16 mouse cellular contexts compared by ENCODE assay signal in the genomic region with DNA sequence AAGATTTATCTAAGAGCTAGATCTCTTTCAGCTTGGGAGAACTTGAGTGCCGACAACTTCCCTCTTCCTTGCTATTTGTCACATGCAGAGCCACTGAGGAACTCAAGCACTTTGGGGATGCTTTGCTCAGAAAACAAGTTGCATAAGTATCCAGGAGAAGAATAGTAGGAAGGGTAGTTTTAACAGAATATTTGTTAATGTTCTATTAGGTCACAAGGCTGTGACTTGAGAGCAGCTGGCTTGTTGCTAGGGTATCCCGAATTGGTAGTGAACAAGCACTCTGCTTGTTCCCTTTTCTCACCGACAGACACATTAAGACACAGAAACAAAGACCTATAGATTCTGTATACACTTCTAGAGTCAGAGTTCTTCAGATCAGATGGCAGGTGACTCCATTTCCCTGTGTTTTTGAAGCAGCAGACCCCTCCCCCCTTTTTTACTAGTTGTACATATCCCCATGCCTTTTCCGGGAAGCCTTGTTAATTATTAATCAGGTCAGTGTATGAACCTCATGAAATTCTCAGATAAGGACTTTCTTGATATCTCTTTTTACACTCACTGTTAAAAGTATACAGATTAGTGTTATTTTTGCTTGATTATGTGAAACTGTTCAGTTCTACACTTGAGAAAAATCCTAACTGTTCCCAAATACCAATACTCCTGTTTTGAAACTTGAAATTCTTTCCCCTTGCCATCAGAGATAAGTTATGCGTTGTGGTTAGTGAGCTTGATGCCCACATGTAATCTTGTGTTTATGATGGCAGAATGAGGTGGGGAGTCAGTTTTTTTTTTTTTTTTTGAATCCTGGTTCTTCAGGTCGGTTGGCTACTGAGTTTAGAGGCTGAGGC. TPM values are rescaled to one million over a fixed set of nuclear protein-coding genes. Genes with fewer than 3 reads are reported as not detected.
DNase-seq lines count a peak whose midpoint lies in the region; ATAC-seq and TF ChIP-seq lines count a peak whose summit lies in the region.
"Had no signal": no experiment of that assay in that cellular context is flagged by ENCODE, and none has a peak within 500 bp of the region (broad histone marks: within the 10 kb centered on the region; RNA-seq: fewer than 3 reads in every experiment).

No protein-coding gene starts in this region.

- WGBS in neural tube, embryonic 14.5 days: 57% methylated on average over 6 of the region's 6 CpGs
- WGBS in neural tube, embryonic 15.5 days: 58% methylated on average over 6 of the region's 6 CpGs
- 52% methylated on average over 6 of the region's 6 CpGs for WGBS in kidney, postnatal 0 days
- WGBS in heart, embryonic 11.5 days (ENCODE audit: insufficient replicate concordance): 61% methylated on average over 6 of the region's 6 CpGs

- no peaks in the 10 kb centered on the region for H3K27me3 ChIP-seq in neural tube, embryonic 14.5 days (ENCODE audit: control insufficient read depth, insufficient read depth, low read length)
- no peaks in the 10 kb centered on the region for H3K27me3 ChIP-seq in neural tube, embryonic 15.5 days (replicated peaks)
- no peaks in the 10 kb centered on the region for H3K27me3 ChIP-seq in kidney, postnatal 0 days (ENCODE audit: insufficient read depth, low read length)
- H3K27me3 ChIP-seq in heart, embryonic 11.5 days (ENCODE audit: control insufficient read depth, insufficient read depth, low read length): no peaks in the 10 kb centered on the region
- H3K27me3 ChIP-seq: embryonic facial prominence, embryonic 15.5 days; heart, embryonic 15.5 days; hindbrain, embryonic 12.5 days had no signal

- no peak overlapping the region for H3K4me3 ChIP-seq in neural tube, embryonic 14.5 days (ENCODE audit: low read depth, low read length)
- H3K4me3 ChIP-seq in neural tube, embryonic 15.5 days (replicated peaks): no peak overlapping the region
- no peak overlapping the region for H3K4me3 ChIP-seq in kidney, postnatal 0 days (replicated peaks; ENCODE audit: low read depth, low read length)
- H3K4me3 ChIP-seq in heart, embryonic 11.5 days (ENCODE audit: low read depth, low read length): no peak overlapping the region
- H3K4me3 ChIP-seq: embryonic facial prominence, embryonic 15.5 days; heart, embryonic 15.5 days; hindbrain, embryonic 12.5 days; myocyte had no signal

- TF ChIP-seq CTCF in kidney, postnatal 0 days (IDR thresholded peaks at IDR 0.05; ENCODE audit: low read depth): no peak

- no peaks in the 10 kb centered on the region for H3K9me3 ChIP-seq in neural tube, embryonic 14.5 days (ENCODE audit: control insufficient read depth, low read length)
- no peaks in the 10 kb centered on the region for H3K9me3 ChIP-seq in neural tube, embryonic 15.5 days (replicated peaks)
- no peaks in the 10 kb centered on the region for H3K9me3 ChIP-seq in kidney, postnatal 0 days (replicated peaks; ENCODE audit: low read length)
- no peaks in the 10 kb centered on the region for H3K9me3 ChIP-seq in heart, embryonic 11.5 days (replicated peaks; ENCODE audit: control insufficient read depth, low read length)
- H3K9me3 ChIP-seq: embryonic facial prominence, embryonic 15.5 days; heart, embryonic 15.5 days; hindbrain, embryonic 12.5 days had no signal

- no peak overlapping the region for H3K4me2 ChIP-seq in neural tube, embryonic 14.5 days (ENCODE audit: low read depth, low read length)
- H3K4me2 ChIP-seq in neural tube, embryonic 15.5 days: no peak overlapping the region
- 0 out of 2 replicates have a peak overlapping the region, but pooled peaks have one; percentile 3 for H3K4me2 ChIP-seq in kidney, postnatal 0 days (ENCODE audit: low read length)
- H3K4me2 ChIP-seq in heart, embryonic 11.5 days: no peak overlapping the region
- H3K4me2 ChIP-seq: embryonic facial prominence, embryonic 15.5 days; heart, embryonic 15.5 days; hindbrain, embryonic 12.5 days; midbrain, embryonic 11.5 days had no signal

- H3K9ac ChIP-seq in neural tube, embryonic 14.5 days (replicated peaks; ENCODE audit: low read depth, low read length): no peak overlapping the region
- H3K9ac ChIP-seq in neural tube, embryonic 15.5 days (replicated peaks): no peak overlapping the region
- H3K9ac ChIP-seq in kidney, postnatal 0 days (ENCODE audit: low read depth, low read length): no peak overlapping the region
- no peak overlapping the region for H3K9ac ChIP-seq in heart, embryonic 11.5 days (ENCODE audit: low read depth, low read length)
- H3K9ac ChIP-seq: embryonic facial prominence, embryonic 15.5 days; heart, embryonic 15.5 days; hindbrain, embryonic 12.5 days had no signal

- peaks cover 3% of the 10 kb centered on the region; the same call in 1 of the 2 replicates for H3K4me1 ChIP-seq in neural tube, embryonic 14.5 days (ENCODE audit: control insufficient read depth, insufficient read depth, low read length)
- H3K4me1 ChIP-seq in neural tube, embryonic 15.5 days: no peaks in the 10 kb centered on the region
- no peaks in the 10 kb centered on the region for H3K4me1 ChIP-seq in kidney, postnatal 0 days (replicated peaks; ENCODE audit: insufficient read depth, low read length)
- no peaks in the 10 kb centered on the region for H3K4me1 ChIP-seq in heart, embryonic 11.5 days (ENCODE audit: control insufficient read depth, insufficient read depth, low read length)
- H3K4me1 ChIP-seq: embryonic facial prominence, embryonic 15.5 days; heart, embryonic 15.5 days; hindbrain, embryonic 12.5 days had no signal

- no peak overlapping the region for H3K27ac ChIP-seq in neural tube, embryonic 14.5 days (ENCODE audit: low read depth, low read length)
- no peak overlapping the region for H3K27ac ChIP-seq in neural tube, embryonic 15.5 days (replicated peaks)
- H3K27ac ChIP-seq in kidney, postnatal 0 days: peak overlapping the region; percentile 19; the same call in 1 of the 2 replicates
- H3K27ac ChIP-seq in heart, embryonic 11.5 days (ENCODE audit: low read depth, low read length): no peak overlapping the region
- H3K27ac ChIP-seq: embryonic facial prominence, embryonic 15.5 days; heart, embryonic 15.5 days; hindbrain, embryonic 12.5 days had no signal

- no peak for DNase-seq in kidney, postnatal 0 days (ENCODE audit: low spot score)
- DNase-seq in testis, postnatal 10 days (ENCODE audit: low spot score): no peak
- DNase-seq in gastrocnemius, adult 8-10 months (ENCODE audit: low spot score in 2 of 2): no peak
- DNase-seq: adrenal gland, adult 8-10 months; cerebellum, adult 8-10 months; thymus, adult 2 months had no signal

- ATAC-seq in neural tube, embryonic 14.5 days (ENCODE audit: low read depth): peak; percentile 6; the same call in 1 of the 2 replicates
- ATAC-seq in neural tube, embryonic 15.5 days (ENCODE audit: low FRiP score): no peak
- ATAC-seq in kidney, postnatal 0 days (replicated peaks; ENCODE audit: low FRiP score, low read depth): no peak; the same call in 1 of the 2 replicates
- peak; percentile 60 for ATAC-seq in megakaryocyte, adult 5-6 weeks (ENCODE audit: poor library complexity, severe bottlenecking)
- no peak for ATAC-seq in heart, embryonic 11.5 days (replicated peaks; ENCODE audit: insufficient number of reproducible peaks, low FRiP score, low TSS enrichment)
- ATAC-seq: CD4-positive, CD25-positive, alpha-beta regulatory T cell, adult 4 months had no signal

- no peaks in the 10 kb centered on the region for H3K36me3 ChIP-seq in neural tube, embryonic 14.5 days (ENCODE audit: control insufficient read depth, insufficient read depth, low read length)
- no peaks in the 10 kb centered on the region for H3K36me3 ChIP-seq in neural tube, embryonic 15.5 days
- no peaks in the 10 kb centered on the region for H3K36me3 ChIP-seq in kidney, postnatal 0 days (ENCODE audit: insufficient read depth, low read length)
- H3K36me3 ChIP-seq in heart, embryonic 11.5 days (ENCODE audit: control insufficient read depth, insufficient read depth, low read length): no peaks in the 10 kb centered on the region
- H3K36me3 ChIP-seq: embryonic facial prominence, embryonic 15.5 days; heart, embryonic 15.5 days; hindbrain, embryonic 12.5 days had no signal

RNA-seq across cellular contexts. Expression of gene Plcb1, which starts 58.7 kb away (rescaled TPM):
- polyA plus RNA-seq in neural tube, embryonic 14.5 days (2014; fragmentation: Nextera tagmentation; extraction: Ambion mirVana): 114 and 118 TPM in 2 replicates
- 69.0 and 81.5 TPM in 2 replicates for polyA plus RNA-seq in neural tube, embryonic 15.5 days (2015; fragmentation: Nextera tagmentation; extraction: Ambion mirVana)
- polyA plus RNA-seq in kidney, postnatal 0 days (2015; fragmentation: Nextera tagmentation; extraction: Ambion mirVana): 20.8 and 23.1 TPM in 2 replicates
- total RNA-seq in megakaryocyte, adult 5-6 weeks (2015): 39.4 and 40.0 TPM in 2 replicates
- 37.3 and 47.6 TPM in 2 replicates for total RNA-seq in megakaryocyte, adult 5-6 weeks (2017)
- polyA plus RNA-seq in heart, embryonic 11.5 days (2014; fragmentation: Nextera tagmentation; extraction: Ambion mirVana): 7.2 and 9.6 TPM in 2 replicates
- 1 to 10 TPM in 2 of 4 experiments, under 1 TPM in 2; 0.63 to 1.1 (median 0.90) TPM for total RNA-seq in gastrocnemius, adult 8-10 months (2022)
- polyA plus RNA-seq: CD4-positive, CD25-positive, alpha-beta regulatory T cell, adult 4 months had no signal

Comparison
In these comparisons a context has a peak if more than half of its experiments do, and no peak if none do; other contexts are left out.
1. ATAC-seq: peak in neural tube, embryonic 14.5 days (single experiment) and megakaryocyte, adult 5-6 weeks (single experiment); none in neural tube, embryonic 15.5 days (single experiment), kidney, postnatal 0 days (single experiment) and heart, embryonic 11.5 days (single experiment).